Mouse (Mus musculus): ENCODE results near the gene Med13. TPM values are rescaled to one million over a fixed set of nuclear protein-coding genes. Genes with fewer than 3 reads are reported as not detected.

Gene Med13
- polyA plus RNA-seq, 2 experiments: 13.0 to 19.4 TPM

DNA sequence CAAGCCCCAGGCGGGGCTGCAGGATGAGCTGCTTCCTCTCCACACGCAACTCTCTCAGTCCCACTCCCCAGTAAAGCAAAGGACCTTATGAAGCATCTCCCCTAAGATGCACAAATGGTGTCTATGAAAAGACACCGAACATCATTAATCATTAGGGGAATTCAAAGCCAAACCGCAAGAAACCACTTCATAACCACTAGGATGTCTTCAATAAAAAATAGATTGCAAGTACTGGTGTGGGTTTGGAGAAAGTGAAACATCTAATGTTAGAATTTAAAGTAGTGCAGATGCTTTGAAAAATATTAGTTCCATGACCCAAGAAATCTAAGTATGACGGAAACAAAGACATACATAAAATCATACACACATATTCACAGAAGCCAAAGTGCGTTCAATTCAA is 65.7 kb downstream of the Med13 start:
- Histone ChIP-seq H3K4me1 (ENCODE audit: control insufficient read depth, insufficient read depth, low read length) (0 out of 2 replicates have a peak, but pooled peaks cover 2% of the 10 kb centered on the region), H3K9me3 (ENCODE audit: control insufficient read depth, low read length) (no peaks in the 10 kb centered on the region), H3K27me3 (ENCODE audit: control insufficient read depth, insufficient read depth, low read length) (no peaks in the 10 kb centered on the region), H3K9ac (ENCODE audit: low read depth, low read length, severe bottlenecking) (no peak overlapping the region), H3K4me2 (replicated peaks; ENCODE audit: low read depth, low read length, severe bottlenecking) (no peak overlapping the region), H3K36me3 (ENCODE audit: control insufficient read depth, insufficient read depth, low read length) (peaks cover 40% of the 10 kb centered on the region), H3K27ac (replicated peaks; ENCODE audit: low read depth, low read length) (no peak overlapping the region), H3K4me3 (replicated peaks; ENCODE audit: low read length) (no peak overlapping the region)
- no peak for DNase-seq (ENCODE audit: low spot score)
- WGBS: 96% methylated on average over 6 of the region's 6 CpGs
- no peak for TF ChIP-seq POLR2A (IDR thresholded peaks at IDR 0.05; ENCODE audit: borderline replicate concordance, extremely low read depth, insufficient read depth, insufficient read length)
- ATAC-seq (ENCODE audit: low FRiP score, low read depth): no peak

DNA sequence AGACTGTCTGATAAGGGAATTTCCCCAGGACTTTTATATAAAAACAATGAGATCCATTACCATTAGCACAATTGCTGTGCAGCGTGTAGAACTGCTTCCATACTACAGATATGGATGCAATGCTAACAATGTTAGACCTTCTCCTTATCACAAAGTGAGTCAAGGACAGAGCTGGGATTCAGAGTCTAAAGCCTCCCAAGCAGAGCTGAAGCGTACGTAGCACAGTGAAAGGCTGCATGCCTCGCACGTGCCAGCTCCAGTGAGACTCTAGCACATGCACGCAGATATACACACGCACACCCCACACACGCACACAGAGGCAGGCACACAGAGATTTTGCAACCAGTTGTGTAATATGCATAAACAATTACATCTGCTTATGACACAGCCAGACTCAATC is 71.7 kb downstream of the Med13 start:
- Histone ChIP-seq H3K9ac (ENCODE audit: low read depth, low read length, severe bottlenecking) (no peak overlapping the region), H3K27ac (replicated peaks; ENCODE audit: low read depth, low read length) (no peak overlapping the region), H3K36me3 (ENCODE audit: control insufficient read depth, insufficient read depth, low read length) (peaks cover 77% of the 10 kb centered on the region), H3K27me3 (ENCODE audit: control insufficient read depth, insufficient read depth, low read length) (no peaks in the 10 kb centered on the region), H3K4me2 (replicated peaks; ENCODE audit: low read depth, low read length, severe bottlenecking) (no peak overlapping the region), H3K4me3 (replicated peaks; ENCODE audit: low read length) (no peak overlapping the region), H3K9me3 (ENCODE audit: control insufficient read depth, low read length) (no peaks in the 10 kb centered on the region), H3K4me1 (ENCODE audit: control insufficient read depth, insufficient read depth, low read length) (0 out of 2 replicates have a peak, but pooled peaks cover 2% of the 10 kb centered on the region)
- no peak for ATAC-seq (ENCODE audit: low FRiP score, low read depth)
- WGBS: 96% methylated on average over 8 of the region's 8 CpGs
- TF ChIP-seq POLR2A (IDR thresholded peaks at IDR 0.05; ENCODE audit: borderline replicate concordance, extremely low read depth, insufficient read depth, insufficient read length): no peak
- no peak for DNase-seq (ENCODE audit: low spot score)

GRCm38 (mm10) chr11:86278442-86279102 is 78.8 kb downstream of the Med13 start:
- no peak for ATAC-seq (ENCODE audit: low FRiP score, low read depth)
- Histone ChIP-seq H3K4me2 (replicated peaks; ENCODE audit: low read depth, low read length, severe bottlenecking) (no peak overlapping the region), H3K27me3 (ENCODE audit: control insufficient read depth, insufficient read depth, low read length) (no peaks in the 10 kb centered on the region), H3K9ac (ENCODE audit: low read depth, low read length, severe bottlenecking) (no peak overlapping the region), H3K9me3 (ENCODE audit: control insufficient read depth, low read length) (no peaks in the 10 kb centered on the region), H3K36me3 (ENCODE audit: control insufficient read depth, insufficient read depth, low read length) (peaks cover 86% of the 10 kb centered on the region), H3K4me3 (replicated peaks; ENCODE audit: low read length) (no peak overlapping the region), H3K4me1 (ENCODE audit: control insufficient read depth, insufficient read depth, low read length) (no peaks in the 10 kb centered on the region), H3K27ac (replicated peaks; ENCODE audit: low read depth, low read length) (no peak overlapping the region)
- no peak for TF ChIP-seq POLR2A (IDR thresholded peaks at IDR 0.05; ENCODE audit: borderline replicate concordance, extremely low read depth, insufficient read depth, insufficient read length)
- 95% methylated on average over 6 of the region's 6 CpGs for WGBS
- no peak for DNase-seq (ENCODE audit: low spot score)

DNA sequence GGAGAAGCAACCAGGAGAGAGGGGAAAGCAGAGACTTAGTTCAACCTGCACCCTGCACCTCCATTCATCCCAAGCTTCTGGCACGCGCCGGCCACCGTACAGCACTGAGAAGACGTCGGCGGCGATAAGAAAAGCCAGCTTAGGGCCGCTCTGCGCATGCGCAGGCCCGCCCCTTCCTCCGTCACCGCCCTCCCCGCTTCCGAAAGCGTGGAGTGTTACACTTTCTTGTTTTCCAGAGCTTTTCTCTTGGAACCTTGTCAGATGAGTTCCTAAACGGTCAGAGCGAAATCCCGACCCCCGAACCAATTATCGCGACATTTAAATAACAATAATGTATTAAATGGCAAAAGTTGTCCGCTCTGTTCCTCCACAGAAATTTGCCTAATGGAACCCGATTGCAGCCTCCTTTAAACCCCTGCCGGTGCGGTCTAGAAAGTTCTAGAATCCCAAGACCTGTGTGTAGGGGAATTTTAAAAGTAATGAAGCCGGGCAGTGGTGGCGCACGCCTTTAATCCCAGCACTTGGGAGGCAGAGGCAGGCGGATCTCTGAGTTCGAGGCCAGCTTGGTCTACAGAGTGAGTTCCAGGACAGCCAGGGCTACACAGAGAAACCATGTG is 99.8 kb downstream of the Med13 start, which contains the start of gene Ints2:
Gene Ints2 (minus strand): TSS at position 116 of the 617 bp plus-strand sequence.
- peak; percentile 92 for ATAC-seq (ENCODE audit: low FRiP score, low read depth)

DNA sequence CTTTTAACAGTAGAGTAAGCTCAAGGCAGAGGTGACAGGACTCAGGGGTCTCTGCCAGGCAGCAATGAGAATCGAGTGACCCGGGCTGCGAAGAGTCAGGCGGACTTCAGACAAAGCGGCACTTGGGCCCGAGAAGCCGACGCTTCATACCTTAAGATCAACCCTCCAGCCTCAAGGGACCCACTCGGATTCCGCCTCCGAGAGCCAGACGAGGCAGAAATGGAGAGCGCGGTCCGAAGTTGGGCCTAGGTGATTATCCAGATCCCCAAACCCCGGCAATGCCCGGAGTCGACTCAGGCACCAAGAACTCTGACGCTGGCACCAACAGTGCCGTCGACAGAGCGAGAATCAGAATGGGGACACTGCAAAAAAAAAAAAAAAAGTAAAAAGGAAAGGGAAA is 100.3 kb downstream of the Med13 start:
- Histone ChIP-seq H3K4me1 (ENCODE audit: control insufficient read depth, insufficient read depth, low read length) (peaks cover 6% of the 10 kb centered on the region; the same call in 1 of the 2 replicates), H3K9ac (ENCODE audit: low read depth, low read length, severe bottlenecking) (peak overlapping the region; percentile 69), H3K4me3 (replicated peaks; ENCODE audit: low read length) (peak overlapping the region; percentile 60), H3K9me3 (ENCODE audit: control insufficient read depth, low read length) (no peaks in the 10 kb centered on the region), H3K27ac (replicated peaks; ENCODE audit: low read depth, low read length) (peak overlapping the region; percentile 53), H3K36me3 (ENCODE audit: control insufficient read depth, insufficient read depth, low read length) (peaks cover 13% of the 10 kb centered on the region), H3K27me3 (ENCODE audit: control insufficient read depth, insufficient read depth, low read length) (no peaks in the 10 kb centered on the region), H3K4me2 (replicated peaks; ENCODE audit: low read depth, low read length, severe bottlenecking) (peak overlapping the region; percentile 54)
- peak; percentile 42 for ATAC-seq (ENCODE audit: low FRiP score, low read depth)
- no peak for TF ChIP-seq POLR2A (IDR thresholded peaks at IDR 0.05; ENCODE audit: borderline replicate concordance, extremely low read depth, insufficient read depth, insufficient read length)
- peak; percentile 6 for DNase-seq (ENCODE audit: low spot score)
- under 1% methylated on average over 22 of the region's 22 CpGs for WGBS

More for the DNA sequence above, 99.8 kb downstream of the Med13 start, which contains the start of gene Ints2:
- peaks cover 11% of the 10 kb centered on the region for H3K36me3 ChIP-seq (ENCODE audit: control insufficient read depth, insufficient read depth, low read length)
- no peaks in the 10 kb centered on the region for H3K9me3 ChIP-seq (ENCODE audit: control insufficient read depth, low read length)
- H3K27me3 ChIP-seq (ENCODE audit: control insufficient read depth, insufficient read depth, low read length): no peaks in the 10 kb centered on the region
- no peak for TF ChIP-seq POLR2A (IDR thresholded peaks at IDR 0.05; ENCODE audit: borderline replicate concordance, extremely low read depth, insufficient read depth, insufficient read length)
- H3K9ac ChIP-seq (ENCODE audit: low read depth, low read length, severe bottlenecking): peak within 1 kb of the TSS; percentile 69
- peak within 1 kb of the TSS; percentile 60 for H3K4me3 ChIP-seq (replicated peaks; ENCODE audit: low read length)
- peaks cover 6% of the 10 kb centered on the region; the same call in 1 of the 2 replicates for H3K4me1 ChIP-seq (ENCODE audit: control insufficient read depth, insufficient read depth, low read length)
- peak within 1 kb of the TSS; percentile 53 for H3K27ac ChIP-seq (replicated peaks; ENCODE audit: low read depth, low read length)
- peak; percentile 96 for DNase-seq (ENCODE audit: low spot score)
- H3K4me2 ChIP-seq (replicated peaks; ENCODE audit: low read depth, low read length, severe bottlenecking): peak within 1 kb of the TSS; percentile 54
- 8% methylated on average over 32 of the region's 32 CpGs for WGBS
